Mouse (Mus musculus) forebrain, postnatal 0 days (tissue): ENCODE measurements around the gene Mapk7. TPM values are rescaled to one million over a fixed set of nuclear protein-coding genes. Genes with fewer than 3 reads are reported as not detected.

Source experiments
- ATAC-seq: fragments of 200-750 bp; cut with Nextera tagmentation; 2 replicates; pipeline ENCODE4 v1.8.0; 2017; ENCODE audit warnings: mild to moderate bottlenecking, moderate library complexity
- DNase-seq: peaks from one replicate; pipeline ENCODE4 v3.0.0-alpha.2; 2015
- H3K27ac ChIP-seq: fragments of 300-500 bp; sonication (generic); 2 replicates; pipeline ENCODE4 v1.5.1; 2014; ENCODE audit warnings: low read depth, mild to moderate bottlenecking, antibody characterized with exemption, low read length, moderate library complexity, mixed read lengths
- H3K27me3 ChIP-seq: fragments of 300-500 bp; sonication (generic); 2 replicates; pipeline ENCODE4 v1.6.1; 2014; ENCODE audit warnings: mild to moderate bottlenecking, low read length, mixed read lengths; ENCODE audit not compliant: insufficient read depth
- H3K36me3 ChIP-seq: fragments of 300-500 bp; sonication (generic); 2 replicates; pipeline ENCODE4 v1.6.1; 2014; ENCODE audit warnings: mild to moderate bottlenecking, moderate library complexity; ENCODE audit not compliant: insufficient read depth
- H3K4me1 ChIP-seq: fragments of 300-500 bp; sonication (generic); 2 replicates; pipeline ENCODE4 v1.6.1; 2014; ENCODE audit warnings: antibody characterized with exemption; ENCODE audit not compliant: insufficient read depth
- H3K4me2 ChIP-seq: fragments of 300-500 bp; sonication (generic); 2 replicates; pipeline ENCODE4 v1.6.1; 2014; ENCODE audit warnings: low read depth, mild to moderate bottlenecking, moderate library complexity
- H3K4me3 ChIP-seq: fragments of 300-500 bp; sonication (generic); 2 replicates; pipeline ENCODE4 v1.5.1; 2014; ENCODE audit warnings: low read depth, low read length, mixed read lengths
- H3K9ac ChIP-seq: fragments of 300-500 bp; sonication (generic); 2 replicates; pipeline ENCODE4 v1.6.1; 2014; ENCODE audit warnings: mild to moderate bottlenecking
- H3K9me3 ChIP-seq: fragments of 300-500 bp; sonication (generic); 2 replicates; pipeline ENCODE4 v1.6.1; 2016; ENCODE audit warnings: low read length
- CTCF ChIP-seq: sonication (generic); IDR thresholded peaks from 2 replicates; pipeline ENCODE4 v1.5.1; 2016; ENCODE audit warnings: antibody characterized with exemption, control low read depth, low read depth
- whole genome bisulfite sequencing: fragments of 180-500 bp; shearing (Covaris S2); extraction: QIAGEN DNeasy Blood & Tissue Kit; methylation state at CpG from one replicate; pipeline ENCODE4 v1.1.7; 2014; 5-methylcytosine and 5-hydroxymethylcytosine counted together
- polyA plus RNA-seq: library from polyadenylated mRNA; unstranded; fragments of >200 nt; fragmentation: Nextera tagmentation; extraction: Ambion mirVana; gene quantifications from 2 replicates; pipeline ENCODE4 v1.2.1, GENCODE M21; 2015
- total RNA-seq: library from RNA; depleted of rRNA; stranded (reverse); fragments of >200 nt; gene quantifications from 2 replicates; pipeline ENCODE4 v1.2.3, GENCODE M21; 2014

Gene Mapk7
- total and polyA plus RNA-seq, 2 experiments from 2014 or later = 50.3 to 58.5 TPM

GRCm38 (mm10) chr11:61532820-61533219, 38.6 kb upstream of the Mapk7 start:
- no peaks in the 10 kb centered on the region for H3K9me3 ChIP-seq
- ATAC-seq = no peak

GRCm38 (mm10) chr11:61529268-61529713, 35.1 kb upstream of the Mapk7 start:
- WGBS = 33% methylated on average over 4 of the region's 4 CpGs
- Histone ChIP-seq H3K27ac (peak overlapping the region; percentile 24; the same call in 1 of the 2 replicates), H3K36me3 (no peaks in the 10 kb centered on the region; the same call in 1 of the 2 replicates), H3K9ac (no peak overlapping the region), H3K9me3 (no peaks in the 10 kb centered on the region), H3K27me3 (no peaks in the 10 kb centered on the region), H3K4me1 (no peaks in the 10 kb centered on the region), H3K4me3 (no peak overlapping the region), H3K4me2 (no peak overlapping the region)
- ATAC-seq (peak; percentile 86), DNase-seq (peak; percentile 35)
- no peak for TF ChIP-seq CTCF

More at GRCm38 (mm10) chr11:61532820-61533219, 38.6 kb upstream of the Mapk7 start:
- H3K4me1 ChIP-seq = no peaks in the 10 kb centered on the region
- DNase-seq = no peak
- no peaks in the 10 kb centered on the region; the same call in 1 of the 2 replicates for H3K36me3 ChIP-seq
- H3K4me3 ChIP-seq = no peak overlapping the region
- TF ChIP-seq CTCF = no peak
- no peak overlapping the region for H3K9ac ChIP-seq
- H3K27me3 ChIP-seq = no peaks in the 10 kb centered on the region
- H3K4me2 ChIP-seq = no peak overlapping the region
- 89% methylated on average over 2 of the region's 2 CpGs for WGBS
- no peak overlapping the region for H3K27ac ChIP-seq

DNA sequence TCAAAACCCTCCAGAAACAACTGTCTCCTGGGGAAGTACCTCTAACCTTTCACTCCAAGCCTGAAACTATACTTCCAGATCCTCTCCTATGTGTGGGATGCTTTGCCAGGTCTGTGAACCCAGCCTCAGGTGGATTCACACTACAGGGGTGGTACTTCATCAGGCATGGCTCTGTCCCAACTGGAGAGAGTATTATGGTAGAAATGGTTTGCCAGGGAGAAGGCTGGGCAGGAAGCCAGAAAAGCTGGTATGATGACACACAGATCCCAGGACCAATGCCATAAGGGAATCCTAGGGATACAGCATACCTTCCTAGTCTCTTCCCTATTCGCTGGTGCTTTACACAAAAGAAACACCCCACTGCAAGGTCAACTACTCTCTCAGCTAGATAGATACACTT, 32.7 kb upstream of the Mapk7 start:
- Histone ChIP-seq H3K9ac (no peak overlapping the region), H3K27me3 (no peaks in the 10 kb centered on the region), H3K4me2 (no peak overlapping the region), H3K4me1 (no peaks in the 10 kb centered on the region), H3K27ac (no peak overlapping the region), H3K9me3 (no peaks in the 10 kb centered on the region), H3K36me3 (peaks cover 9% of the 10 kb centered on the region), H3K4me3 (no peak overlapping the region)
- no peak for TF ChIP-seq CTCF
- DNase-seq (no peak), ATAC-seq (no peak)
- WGBS = 74% methylated on average over 1 of the region's 1 CpGs

DNA sequence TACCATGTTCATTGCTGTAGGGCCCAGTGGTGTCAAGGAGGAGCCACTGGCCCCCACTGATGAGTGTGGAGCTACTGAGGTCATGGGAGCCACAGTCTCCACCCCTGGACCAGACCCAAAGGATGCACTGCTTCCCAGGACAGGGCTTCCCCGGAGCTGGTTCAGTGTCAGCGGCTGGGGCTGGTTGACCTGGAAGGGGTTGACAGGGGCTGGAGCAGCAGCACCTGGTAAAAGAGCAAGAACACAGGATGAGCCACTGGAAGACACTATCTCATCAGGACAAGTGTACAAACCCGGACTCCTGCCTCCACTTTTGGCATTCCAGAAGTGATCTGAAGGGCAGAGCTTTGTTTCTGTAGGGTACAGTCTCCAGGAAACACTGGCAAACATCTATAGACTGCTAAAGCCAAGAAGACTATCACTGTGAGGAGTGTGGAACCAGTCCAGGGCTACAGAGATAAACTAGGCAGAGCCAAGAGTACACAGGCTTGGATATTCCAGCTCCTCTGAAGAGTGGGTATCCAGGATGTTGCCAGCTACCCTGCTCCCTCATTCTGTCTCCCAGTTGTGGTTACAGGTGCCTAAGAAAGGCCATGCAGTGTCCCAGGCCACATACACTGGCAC, 25.4 kb upstream of the Mapk7 start:
- ATAC-seq = no peak
- H3K36me3 ChIP-seq = peaks cover 55% of the 10 kb centered on the region
- H3K4me1 ChIP-seq = no peaks in the 10 kb centered on the region
- DNase-seq = no peak
- H3K4me2 ChIP-seq = no peak overlapping the region
- 96% methylated on average over 3 of the region's 3 CpGs for WGBS
- TF ChIP-seq CTCF = no peak
- no peak overlapping the region for H3K4me3 ChIP-seq
- no peaks in the 10 kb centered on the region for H3K27me3 ChIP-seq
- no peak overlapping the region for H3K27ac ChIP-seq
- H3K9ac ChIP-seq = no peak overlapping the region
- no peaks in the 10 kb centered on the region for H3K9me3 ChIP-seq

- Histone ChIP-seq H3K36me3 (peaks cover 55% of the 10 kb centered on the region), H3K4me3 (no peak overlapping the region), H3K27ac (no peak overlapping the region), H3K4me2 (no peak overlapping the region), H3K27me3 (no peaks in the 10 kb centered on the region), H3K4me1 (no peaks in the 10 kb centered on the region), H3K9ac (no peak overlapping the region), H3K9me3 (no peaks in the 10 kb centered on the region)
- WGBS = 96% methylated on average over 3 of the region's 3 CpGs
- DNase-seq (no peak), ATAC-seq (no peak)
- TF ChIP-seq CTCF = no peak
These were observed 24.7 kb upstream of the Mapk7 start for GRCm38 (mm10) chr11:61518871-61519270.

- Histone ChIP-seq H3K4me2 (no peak overlapping the region), H3K9ac (no peak overlapping the region), H3K27me3 (no peaks in the 10 kb centered on the region), H3K27ac (no peak overlapping the region), H3K9me3 (no peaks in the 10 kb centered on the region), H3K36me3 (peaks cover 60% of the 10 kb centered on the region), H3K4me1 (no peaks in the 10 kb centered on the region), H3K4me3 (no peak overlapping the region)
- ATAC-seq (no peak), DNase-seq (no peak)
- whole genome bisulfite sequencing = 93% methylated on average over 1 of the region's 1 CpGs
- no peak for TF ChIP-seq CTCF
These were observed 23.8 kb upstream of the Mapk7 start for GRCm38 (mm10) chr11:61517971-61518370.

DNA sequence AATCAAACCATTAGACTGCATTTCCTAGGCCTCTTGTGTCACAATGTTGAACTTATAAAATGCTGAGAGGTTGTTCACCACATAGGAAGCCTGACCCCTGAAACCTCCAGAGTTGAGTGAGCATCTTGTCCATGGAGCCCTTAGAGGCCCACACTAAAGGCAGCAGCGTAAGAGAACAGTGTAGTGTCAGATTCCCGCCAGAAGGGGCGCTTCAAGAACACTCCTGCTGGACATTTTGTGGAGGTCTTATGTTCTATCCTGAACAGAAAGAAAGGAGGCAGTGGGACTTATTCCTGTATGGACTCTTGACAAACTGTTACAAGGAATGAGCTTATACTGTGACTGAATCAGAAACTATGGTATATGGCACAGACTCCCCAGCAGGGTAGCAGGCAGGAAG, 20.7 kb upstream of the Mapk7 start:
- 28% methylated on average over 3 of the region's 3 CpGs for WGBS
- Histone ChIP-seq H3K4me3 (no peak overlapping the region), H3K4me1 (no peaks in the 10 kb centered on the region), H3K27me3 (no peaks in the 10 kb centered on the region), H3K9me3 (no peaks in the 10 kb centered on the region), H3K27ac (no peak overlapping the region), H3K9ac (no peak overlapping the region), H3K36me3 (peaks cover 41% of the 10 kb centered on the region), H3K4me2 (no peak overlapping the region)
- TF ChIP-seq CTCF = peak; percentile 63
- ATAC-seq (no peak), DNase-seq (peak; percentile 43)
